ENCODE assay signal across 23 mouse cellular contexts in genomic region chr11:90259826-90260225, GRCm38 (mm10). TPM values are rescaled to one million over a fixed set of nuclear protein-coding genes. Genes with fewer than 3 reads are reported as not detected.
DNase-seq lines count a peak whose midpoint lies in the region; ATAC-seq and TF ChIP-seq lines count a peak whose summit lies in the region.
"Had no signal": no experiment of that assay in that cellular context is flagged by ENCODE, and none has a peak within 500 bp of the region (broad histone marks: within the 10 kb centered on the region; RNA-seq: fewer than 3 reads in every experiment).

No protein-coding gene starts in this region.

- peak; percentile 10 for ATAC-seq in CD4-positive, CD25-positive, alpha-beta regulatory T cell, adult 4 months
- ATAC-seq in liver, postnatal 0 days = 0 out of 2 replicates have a peak, but pooled peaks have one; percentile 11
- no peak for ATAC-seq in frontal cortex, adult (ENCODE audit: low TSS enrichment)
- ATAC-seq: forebrain, postnatal 0 days; midbrain, embryonic 15.5 days had no signal

- 51% methylated on average over 9 of the region's 9 CpGs for WGBS in liver, adult 2 months
- WGBS in liver, postnatal 0 days (ENCODE audit: insufficient replicate concordance) = 66% methylated on average over 9 of the region's 9 CpGs

- no peak overlapping the region for H3K4me3 ChIP-seq in liver, adult 2 months (ENCODE audit: insufficient read depth, low read depth, low read length)
- no peak overlapping the region for H3K4me3 ChIP-seq in liver, postnatal 0 days (ENCODE audit: low read depth, low read length)
- H3K4me3 ChIP-seq: forebrain, embryonic 12.5 days; heart, embryonic 13.5 days; hindbrain, embryonic 15.5 days; lung, embryonic 15.5 days; midbrain, embryonic 10.5 days; midbrain, embryonic 15.5 days had no signal

- TF ChIP-seq POLR2A in liver, adult 2 months (IDR thresholded peaks at IDR 0.05; ENCODE audit: extremely low read depth, insufficient read depth, low read length) = no peak

- no peak for TF ChIP-seq EP300 in liver, postnatal 0 days (IDR thresholded peaks at IDR 0.05; ENCODE audit: low read depth)

- H3K27me3 ChIP-seq in liver, adult 2 months (ENCODE audit: control insufficient read depth, insufficient read depth, low read length) = no peaks in the 10 kb centered on the region
- H3K27me3 ChIP-seq in liver, postnatal 0 days (ENCODE audit: insufficient read depth, low read length) = no peaks in the 10 kb centered on the region
- H3K27me3 ChIP-seq: forebrain, embryonic 12.5 days; heart, embryonic 13.5 days; hindbrain, embryonic 15.5 days; lung, embryonic 15.5 days; midbrain, embryonic 15.5 days; Patski had no signal

- peaks cover 22% of the 10 kb centered on the region for H3K4me1 ChIP-seq in liver, adult 2 months (ENCODE audit: control insufficient read depth, insufficient read depth, low read length)
- peaks cover 18% of the 10 kb centered on the region for H3K4me1 ChIP-seq in liver, postnatal 0 days (ENCODE audit: insufficient read depth)

- H3K9me3 ChIP-seq in liver, postnatal 0 days (ENCODE audit: low read length) = no peaks in the 10 kb centered on the region
- H3K9me3 ChIP-seq: forebrain, embryonic 12.5 days; heart, embryonic 13.5 days; hindbrain, embryonic 15.5 days; lung, embryonic 15.5 days; midbrain, embryonic 10.5 days; midbrain, embryonic 15.5 days had no signal

- H3K4me2 ChIP-seq in liver, postnatal 0 days (ENCODE audit: low read depth, low read length) = no peak overlapping the region
- H3K4me2 ChIP-seq: forebrain, embryonic 12.5 days; heart, embryonic 13.5 days; hindbrain, embryonic 15.5 days; lung, embryonic 15.5 days; midbrain, embryonic 15.5 days had no signal

- H3K9ac ChIP-seq in liver, adult 2 months (ENCODE audit: low read depth, low read length) = no peak overlapping the region
- H3K9ac ChIP-seq in liver, postnatal 0 days (replicated peaks) = no peak overlapping the region
- H3K9ac ChIP-seq: forebrain, embryonic 12.5 days; forebrain, postnatal 0 days; heart, embryonic 13.5 days; hindbrain, embryonic 15.5 days; liver, embryonic 14.5 days; lung, embryonic 15.5 days; midbrain, embryonic 15.5 days had no signal

- DNase-seq in liver, adult 2 months (ENCODE audit: extremely low read depth, low read depth, low spot score) = no peak
- DNase-seq in liver = no peak
- peak; percentile 75 for DNase-seq in induced T-regulatory cell, adult 2 months (ENCODE audit: low read depth)
- no peak for DNase-seq in liver, postnatal 0 days
- no peak for DNase-seq in c-Kit-positive CD71-positive TER-119-positive erythroid progenitor cells, embryonic 14.5 days (ENCODE audit: low spot score)
- DNase-seq in kidney, adult 11 months = no peak
- DNase-seq: cerebellum, adult 11-12 months; cerebellum, adult 9-11 months; forebrain, postnatal 0 days; gastrocnemius, postnatal 36 days; heart, postnatal 10 days; layer of hippocampus, adult 9-11 months had no signal

- peak overlapping the region; percentile 86 for H3K27ac ChIP-seq in liver, adult 2 months (replicated peaks; ENCODE audit: insufficient read depth, low read depth, low read length)
- peak overlapping the region; percentile 90 for H3K27ac ChIP-seq in liver, postnatal 0 days (ENCODE audit: low read depth)
- H3K27ac ChIP-seq: forebrain, embryonic 12.5 days; hindbrain, embryonic 15.5 days; kidney, postnatal 0 days; liver, embryonic 14.5 days; lung, embryonic 15.5 days; midbrain, embryonic 10.5 days; midbrain, embryonic 15.5 days had no signal

- peaks cover 49% of the 10 kb centered on the region for H3K36me3 ChIP-seq in liver, adult 2 months (ENCODE audit: control insufficient read depth, insufficient read depth, low read length)
- peaks cover 36% of the 10 kb centered on the region for H3K36me3 ChIP-seq in liver, postnatal 0 days (replicated peaks; ENCODE audit: insufficient read depth, low read length)

- TF ChIP-seq CTCF in liver, adult 2 months (IDR thresholded peaks at IDR 0.05; ENCODE audit: low read depth, low read length) = no peak
- no peak for TF ChIP-seq CTCF in liver, postnatal 0 days (IDR thresholded peaks at IDR 0.05; ENCODE audit: low read depth)

- H3K79me2 ChIP-seq in liver, adult 2 months (ENCODE audit: control insufficient read depth, insufficient read depth, low read length) = peaks cover 3% of the 10 kb centered on the region; the same call in 1 of the 2 replicates

RNA-seq across cellular contexts. Expression of gene Mmd, which starts 10.6 kb away (rescaled TPM):
- 98.6 and 124 TPM in 2 replicates for total RNA-seq in liver, adult 2 months (2014; rRNA removed)
- 60.3 and 86.5 TPM in 2 replicates for polyA plus RNA-seq in liver, adult 2 months (2012; rRNA removed)
- 10 to 100 TPM; 20.8 to 21.5 TPM for polyA plus RNA-seq in CD4-positive, CD25-positive, alpha-beta regulatory T cell, adult 4 months (2017; shearing (Covaris generic))
- 51.1 and 54.4 TPM in 2 replicates for polyA plus RNA-seq in liver, postnatal 0 days (2015; fragmentation: Nextera tagmentation; extraction: Ambion mirVana)
